Mouse (Mus musculus): ENCODE measurements around the gene Prkar2a. TPM values are rescaled to one million over a fixed set of nuclear protein-coding genes. Genes with fewer than 3 reads are reported as not detected.

Gene Prkar2a
- polyA plus RNA-seq, 1 experiment from 2014 or later = 16.4 TPM

- Histone ChIP-seq H3K4me1 (ENCODE audit: insufficient read depth, low read depth, low read length) (peaks cover 13% of the 10 kb centered on the region; the same call in 1 of the 2 replicates), H3K4me2 (replicated peaks; ENCODE audit: low read depth, low read length) (peak overlapping the region; percentile 95), H3K9me3 (ENCODE audit: low read length) (no peaks in the 10 kb centered on the region), H3K27me3 (replicated peaks; ENCODE audit: insufficient read depth, low read length) (no peaks in the 10 kb centered on the region), H3K27ac (ENCODE audit: low read length) (peak overlapping the region; percentile 52), H3K9ac (replicated peaks; ENCODE audit: low read depth) (peak overlapping the region; percentile 78; the same call in 1 of the 2 replicates), H3K36me3 (ENCODE audit: insufficient read depth, low read length) (no peaks in the 10 kb centered on the region), H3K4me3 (ENCODE audit: low read depth, low read length) (peak overlapping the region; percentile 88)
- ATAC-seq = no peak
- peak; percentile 36 for DNase-seq (ENCODE audit: low spot score)
- TF ChIP-seq CTCF (IDR thresholded peaks at IDR 0.05) = no peak
- no peak for TF ChIP-seq EP300 (IDR thresholded peaks at IDR 0.05)
- 61% methylated on average over 8 of the region's 8 CpGs for WGBS
These were observed 2.3 kb downstream of the Prkar2a start for GRCm38 (mm10) chr9:108691371-108691770.

- no peak for TF ChIP-seq EP300 (IDR thresholded peaks at IDR 0.05)
- TF ChIP-seq CTCF (IDR thresholded peaks at IDR 0.05) = no peak
- H3K9ac ChIP-seq (replicated peaks; ENCODE audit: low read depth) = peak overlapping the region; percentile 78
- H3K4me2 ChIP-seq (replicated peaks; ENCODE audit: low read depth, low read length) = peak overlapping the region; percentile 95
- H3K4me1 ChIP-seq (ENCODE audit: insufficient read depth, low read depth, low read length) = peaks cover 13% of the 10 kb centered on the region; the same call in 1 of the 2 replicates
- ATAC-seq = peak; percentile 94
- H3K36me3 ChIP-seq (ENCODE audit: insufficient read depth, low read length) = no peaks in the 10 kb centered on the region
- peak; percentile 94 for DNase-seq (ENCODE audit: low spot score)
- H3K27ac ChIP-seq (ENCODE audit: low read length) = peak overlapping the region; percentile 52
- H3K9me3 ChIP-seq (ENCODE audit: low read length) = no peaks in the 10 kb centered on the region
- H3K27me3 ChIP-seq (replicated peaks; ENCODE audit: insufficient read depth, low read length) = no peaks in the 10 kb centered on the region
- peak overlapping the region; percentile 88 for H3K4me3 ChIP-seq (ENCODE audit: low read depth, low read length)
- 5% methylated on average over 34 of the region's 42 CpGs for WGBS
These were observed 2.7 kb downstream of the Prkar2a start for GRCm38 (mm10) chr9:108691846-108692225.

GRCm38 (mm10) chr9:108692226-108693041 is 3.3 kb downstream of the Prkar2a start:
- Histone ChIP-seq H3K27ac (ENCODE audit: low read length) (peak overlapping the region; percentile 52), H3K36me3 (ENCODE audit: insufficient read depth, low read length) (no peaks in the 10 kb centered on the region), H3K9me3 (ENCODE audit: low read length) (no peaks in the 10 kb centered on the region), H3K9ac (replicated peaks; ENCODE audit: low read depth) (peak overlapping the region; percentile 78), H3K27me3 (replicated peaks; ENCODE audit: insufficient read depth, low read length) (no peaks in the 10 kb centered on the region), H3K4me1 (ENCODE audit: insufficient read depth, low read depth, low read length) (peaks cover 13% of the 10 kb centered on the region; the same call in 1 of the 2 replicates), H3K4me3 (ENCODE audit: low read depth, low read length) (peak overlapping the region; percentile 88), H3K4me2 (replicated peaks; ENCODE audit: low read depth, low read length) (peak overlapping the region; percentile 95)
- TF ChIP-seq EP300 (IDR thresholded peaks at IDR 0.05) = no peak
- peak; percentile 47 for TF ChIP-seq CTCF (IDR thresholded peaks at IDR 0.05)
- DNase-seq (ENCODE audit: low spot score) = peak; percentile 74
- 1% methylated on average over 79 of the region's 92 CpGs for WGBS
- peak; percentile 36 for ATAC-seq

- Histone ChIP-seq H3K27me3 (replicated peaks; ENCODE audit: insufficient read depth, low read length) (no peaks in the 10 kb centered on the region), H3K4me3 (ENCODE audit: low read depth, low read length) (no peak overlapping the region), H3K4me1 (ENCODE audit: insufficient read depth, low read depth, low read length) (peaks cover 13% of the 10 kb centered on the region; the same call in 1 of the 2 replicates), H3K27ac (ENCODE audit: low read length) (no peak overlapping the region), H3K9me3 (ENCODE audit: low read length) (no peaks in the 10 kb centered on the region), H3K36me3 (ENCODE audit: insufficient read depth, low read length) (no peaks in the 10 kb centered on the region), H3K4me2 (replicated peaks; ENCODE audit: low read depth, low read length) (no peak overlapping the region), H3K9ac (replicated peaks; ENCODE audit: low read depth) (no peak overlapping the region)
- no peak for ATAC-seq
- TF ChIP-seq EP300 (IDR thresholded peaks at IDR 0.05) = no peak
- no peak for TF ChIP-seq CTCF (IDR thresholded peaks at IDR 0.05)
- 80% methylated on average over 4 of the region's 4 CpGs for WGBS
- no peak for DNase-seq (ENCODE audit: low spot score)
These were observed 4.8 kb downstream of the Prkar2a start for GRCm38 (mm10) chr9:108693946-108694345.

GRCm38 (mm10) chr9:108694533-108694932 is 5.4 kb downstream of the Prkar2a start:
- no peaks in the 10 kb centered on the region for H3K36me3 ChIP-seq (ENCODE audit: insufficient read depth, low read length)
- no peak overlapping the region for H3K27ac ChIP-seq (ENCODE audit: low read length)
- DNase-seq (ENCODE audit: low spot score) (no peak), ATAC-seq (no peak)
- no peaks in the 10 kb centered on the region for H3K27me3 ChIP-seq (replicated peaks; ENCODE audit: insufficient read depth, low read length)
- no peak overlapping the region for H3K4me2 ChIP-seq (replicated peaks; ENCODE audit: low read depth, low read length)
- H3K9ac ChIP-seq (replicated peaks; ENCODE audit: low read depth) = no peak overlapping the region
- 81% methylated on average over 1 of the region's 1 CpGs for WGBS
- peaks cover 13% of the 10 kb centered on the region; the same call in 1 of the 2 replicates for H3K4me1 ChIP-seq (ENCODE audit: insufficient read depth, low read depth, low read length)
- H3K9me3 ChIP-seq (ENCODE audit: low read length) = no peaks in the 10 kb centered on the region
- H3K4me3 ChIP-seq (ENCODE audit: low read depth, low read length) = no peak overlapping the region
- TF ChIP-seq CTCF (IDR thresholded peaks at IDR 0.05) (no peak), EP300 (IDR thresholded peaks at IDR 0.05) (no peak)

- ATAC-seq = no peak
- no peak for DNase-seq (ENCODE audit: low spot score)
- Histone ChIP-seq H3K4me2 (replicated peaks; ENCODE audit: low read depth, low read length) (no peak overlapping the region), H3K9ac (replicated peaks; ENCODE audit: low read depth) (no peak overlapping the region), H3K9me3 (ENCODE audit: low read length) (no peaks in the 10 kb centered on the region), H3K36me3 (ENCODE audit: insufficient read depth, low read length) (no peaks in the 10 kb centered on the region), H3K4me3 (ENCODE audit: low read depth, low read length) (no peak overlapping the region), H3K27ac (ENCODE audit: low read length) (no peak overlapping the region), H3K27me3 (replicated peaks; ENCODE audit: insufficient read depth, low read length) (no peaks in the 10 kb centered on the region), H3K4me1 (ENCODE audit: insufficient read depth, low read depth, low read length) (no peaks in the 10 kb centered on the region)
- TF ChIP-seq CTCF (IDR thresholded peaks at IDR 0.05) = no peak
- no peak for TF ChIP-seq EP300 (IDR thresholded peaks at IDR 0.05)
These were observed 13.4 kb downstream of the Prkar2a start for GRCm38 (mm10) chr9:108702476-108702875.

All from lung, postnatal 0 days (tissue).